Comparison of ENCODE assay signal across 16 mouse cellular contexts in genomic region chr12:54819181-54819935, GRCm38 (mm10). TPM values are rescaled to one million over a fixed set of nuclear protein-coding genes. Genes with fewer than 3 reads are reported as not detected.
DNase-seq lines count a peak whose midpoint lies in the region; ATAC-seq lines count a peak whose summit lies in the region.
"Had no signal": no experiment of that assay in that cellular context is flagged by ENCODE, and none has a peak within 500 bp of the region (broad histone marks: within the 10 kb centered on the region; RNA-seq: fewer than 3 reads in every experiment).

No protein-coding gene starts in this region.

- H3K27me3 ChIP-seq in heart, embryonic 12.5 days (replicated peaks) = no peaks in the 10 kb centered on the region
- no peaks in the 10 kb centered on the region for H3K27me3 ChIP-seq in midbrain, embryonic 11.5 days (ENCODE audit: control insufficient read depth, insufficient read depth, low read length)
- no peaks in the 10 kb centered on the region for H3K27me3 ChIP-seq in midbrain, embryonic 13.5 days
- H3K27me3 ChIP-seq in hindbrain, embryonic 10.5 days (ENCODE audit: insufficient read depth, poor library complexity, severe bottlenecking) = no peaks in the 10 kb centered on the region
- H3K27me3 ChIP-seq: embryonic facial prominence, embryonic 15.5 days; limb, embryonic 13.5 days; neural tube, embryonic 12.5 days had no signal

- no peak overlapping the region for H3K4me2 ChIP-seq in heart, embryonic 12.5 days
- no peak overlapping the region for H3K4me2 ChIP-seq in midbrain, embryonic 11.5 days
- H3K4me2 ChIP-seq in midbrain, embryonic 13.5 days (replicated peaks) = no peak overlapping the region
- H3K4me2 ChIP-seq: embryonic facial prominence, embryonic 15.5 days; limb, embryonic 13.5 days; neural tube, embryonic 12.5 days had no signal

- DNase-seq in heart, adult 9 months (ENCODE audit: low spot score in 2 of 2) = no peak
- peak; percentile 35 for DNase-seq in midbrain, embryonic 11.5 days (ENCODE audit: low spot score, missing footprints)
- peak; percentile 83 to 88 for DNase-seq in kidney, postnatal 36 days
- no peak for DNase-seq in spleen, postnatal 36 days (ENCODE audit: low spot score in 2 of 2)
- DNase-seq in hindbrain, embryonic 10.5 days (ENCODE audit: low spot score) = no peak
- DNase-seq in lung, postnatal 36 days = no peak
- DNase-seq: adrenal gland, adult 2 months; cerebellum, adult 18-20 months; gastrocnemius, postnatal 25 days; lung, postnatal 4 days; thymus, postnatal 14 days had no signal

- ATAC-seq in heart, embryonic 12.5 days (ENCODE audit: insufficient number of reproducible peaks, low FRiP score) = 0 out of 2 replicates have a peak, but pooled peaks have one; percentile 57
- ATAC-seq in midbrain, embryonic 11.5 days (ENCODE audit: low FRiP score) = no peak
- ATAC-seq in midbrain, embryonic 13.5 days = no peak

- H3K4me1 ChIP-seq in heart, embryonic 12.5 days (replicated peaks) = peaks cover 15% of the 10 kb centered on the region
- H3K4me1 ChIP-seq in midbrain, embryonic 11.5 days (ENCODE audit: control insufficient read depth, insufficient read depth, low read length) = no peaks in the 10 kb centered on the region
- peaks cover 8% of the 10 kb centered on the region for H3K4me1 ChIP-seq in midbrain, embryonic 13.5 days (replicated peaks)
- no peaks in the 10 kb centered on the region for H3K4me1 ChIP-seq in hindbrain, embryonic 10.5 days (replicated peaks)
- H3K4me1 ChIP-seq: embryonic facial prominence, embryonic 15.5 days; limb, embryonic 13.5 days; neural tube, embryonic 12.5 days had no signal

- WGBS in heart, embryonic 12.5 days = 27% methylated on average over 6 of the region's 6 CpGs
- WGBS in midbrain, embryonic 11.5 days = 70% methylated on average over 6 of the region's 6 CpGs
- WGBS in midbrain, embryonic 13.5 days = 72% methylated on average over 6 of the region's 6 CpGs
- 77% methylated on average over 6 of the region's 6 CpGs for WGBS in hindbrain, embryonic 10.5 days

- H3K9me3 ChIP-seq in heart, embryonic 12.5 days (replicated peaks) = no peaks in the 10 kb centered on the region
- H3K9me3 ChIP-seq in midbrain, embryonic 11.5 days (ENCODE audit: control insufficient read depth, low read length) = no peaks in the 10 kb centered on the region
- no peaks in the 10 kb centered on the region for H3K9me3 ChIP-seq in midbrain, embryonic 13.5 days
- H3K9me3 ChIP-seq in hindbrain, embryonic 10.5 days = no peaks in the 10 kb centered on the region
- H3K9me3 ChIP-seq: embryonic facial prominence, embryonic 15.5 days; limb, embryonic 13.5 days; neural tube, embryonic 12.5 days had no signal

- no peak overlapping the region for H3K4me3 ChIP-seq in heart, embryonic 12.5 days
- H3K4me3 ChIP-seq in midbrain, embryonic 11.5 days (ENCODE audit: low read depth, low read length) = no peak overlapping the region
- no peak overlapping the region for H3K4me3 ChIP-seq in midbrain, embryonic 13.5 days (replicated peaks)
- H3K4me3 ChIP-seq in hindbrain, embryonic 10.5 days = no peak overlapping the region
- H3K4me3 ChIP-seq: embryonic facial prominence, embryonic 15.5 days; limb, embryonic 13.5 days; neural tube, embryonic 12.5 days had no signal

- H3K27ac ChIP-seq in heart, embryonic 12.5 days (ENCODE audit: poor library complexity, severe bottlenecking) = 0 out of 2 replicates have a peak overlapping the region, but pooled peaks have one; percentile 35
- H3K27ac ChIP-seq in midbrain, embryonic 11.5 days (ENCODE audit: low read depth, low read length) = no peak overlapping the region
- no peak overlapping the region for H3K27ac ChIP-seq in midbrain, embryonic 13.5 days
- no peak overlapping the region for H3K27ac ChIP-seq in hindbrain, embryonic 10.5 days
- H3K27ac ChIP-seq: embryonic facial prominence, embryonic 15.5 days; limb, embryonic 13.5 days; neural tube, embryonic 12.5 days had no signal

- H3K9ac ChIP-seq in heart, embryonic 12.5 days = no peak overlapping the region
- no peak overlapping the region for H3K9ac ChIP-seq in midbrain, embryonic 11.5 days (ENCODE audit: low read length)
- no peak overlapping the region for H3K9ac ChIP-seq in midbrain, embryonic 13.5 days (replicated peaks)
- H3K9ac ChIP-seq: embryonic facial prominence, embryonic 15.5 days; limb, embryonic 13.5 days; neural tube, embryonic 12.5 days had no signal

- no peaks in the 10 kb centered on the region for H3K36me3 ChIP-seq in heart, embryonic 12.5 days
- H3K36me3 ChIP-seq in midbrain, embryonic 11.5 days (ENCODE audit: control insufficient read depth, insufficient read depth, low read length) = no peaks in the 10 kb centered on the region
- no peaks in the 10 kb centered on the region for H3K36me3 ChIP-seq in midbrain, embryonic 13.5 days
- no peaks in the 10 kb centered on the region for H3K36me3 ChIP-seq in hindbrain, embryonic 10.5 days
- H3K36me3 ChIP-seq: embryonic facial prominence, embryonic 15.5 days; limb, embryonic 13.5 days; neural tube, embryonic 12.5 days had no signal

RNA-seq across cellular contexts. Expression of gene Snx6, which starts 23.9 kb away (rescaled TPM):
- 122 and 135 TPM in 2 replicates for polyA plus RNA-seq in heart, embryonic 12.5 days (2016; fragmentation: Nextera tagmentation; extraction: Ambion mirVana)
- 251 and 261 TPM in 2 replicates for polyA plus RNA-seq in midbrain, embryonic 11.5 days (2014; fragmentation: Nextera tagmentation; extraction: Ambion mirVana)
- 183 and 192 TPM in 2 replicates for polyA plus RNA-seq in midbrain, embryonic 13.5 days (2015; fragmentation: Nextera tagmentation; extraction: Ambion mirVana)
- 182 and 191 TPM in 2 replicates for polyA plus RNA-seq in hindbrain, embryonic 10.5 days (2016; fragmentation: Nextera tagmentation; extraction: Ambion mirVana)

RNA-seq across cellular contexts. Expression of gene Cfl2, which starts 43.3 kb away (rescaled TPM):
- 405 and 431 TPM in 2 replicates for polyA plus RNA-seq in heart, embryonic 12.5 days (2016; fragmentation: Nextera tagmentation; extraction: Ambion mirVana)
- polyA plus RNA-seq in midbrain, embryonic 11.5 days (2014; fragmentation: Nextera tagmentation; extraction: Ambion mirVana) = 278 and 287 TPM in 2 replicates
- 284 and 299 TPM in 2 replicates for polyA plus RNA-seq in midbrain, embryonic 13.5 days (2015; fragmentation: Nextera tagmentation; extraction: Ambion mirVana)
- 182 and 204 TPM in 2 replicates for polyA plus RNA-seq in hindbrain, embryonic 10.5 days (2016; fragmentation: Nextera tagmentation; extraction: Ambion mirVana)

Comparison
In these comparisons a context has a peak if more than half of its experiments do, and no peak if none do; other contexts are left out.
1. DNase-seq: peak in midbrain, embryonic 11.5 days (single experiment) and kidney, postnatal 36 days (2 of 2); none in heart, adult 9 months (0 of 2), spleen, postnatal 36 days (0 of 2), hindbrain, embryonic 10.5 days (single experiment) and lung, postnatal 36 days (single experiment).